Mouse (Mus musculus) mammary gland, adult 2 months (tissue): Measurements from ENCODE around the gene Eif4b. TPM values are rescaled to one million over a fixed set of nuclear protein-coding genes. Genes with fewer than 3 reads are reported as not detected.

Source experiments
- polyA plus RNA-seq: library from polyadenylated mRNA; depleted of rRNA; stranded (reverse); fragments of >200 nt; gene quantifications from 2 replicates; pipeline ENCODE4 v1.2.3, GENCODE M21; 2012; ENCODE audit warnings: low replicate concordance; rRNA removed

Eif4b gene
- polyA plus RNA-seq = 45.8 and 64.3 TPM in 2 replicates

DNA sequence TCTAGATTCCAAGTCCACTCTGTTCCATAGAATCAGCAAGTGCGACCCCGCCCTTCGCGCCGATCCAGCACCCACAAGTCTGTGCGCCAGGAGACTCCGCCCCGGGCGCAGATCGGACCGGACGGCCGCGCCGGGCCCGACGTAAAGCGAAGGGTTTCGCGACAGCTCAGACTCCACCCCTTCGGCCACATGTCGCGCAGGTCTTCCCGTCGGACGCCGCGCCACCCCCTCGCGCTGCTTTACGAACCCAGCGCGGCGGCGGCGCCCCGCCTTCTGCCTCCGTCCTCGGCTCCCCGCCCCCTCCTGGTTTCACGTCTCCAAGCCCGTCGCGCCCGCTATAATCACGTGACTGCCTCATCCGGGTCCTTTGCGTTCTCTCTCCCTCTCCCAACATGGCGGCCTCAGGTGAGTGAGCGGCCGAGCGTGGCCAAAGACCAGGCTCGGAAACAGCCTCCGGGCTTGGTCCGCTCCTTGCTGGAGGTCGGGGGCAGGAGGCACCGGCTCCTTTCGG, at the start of gene Eif4b:
Gene Eif4b (plus strand): TSS at position 215 of the 511 bp plus-strand sequence.

DNA sequence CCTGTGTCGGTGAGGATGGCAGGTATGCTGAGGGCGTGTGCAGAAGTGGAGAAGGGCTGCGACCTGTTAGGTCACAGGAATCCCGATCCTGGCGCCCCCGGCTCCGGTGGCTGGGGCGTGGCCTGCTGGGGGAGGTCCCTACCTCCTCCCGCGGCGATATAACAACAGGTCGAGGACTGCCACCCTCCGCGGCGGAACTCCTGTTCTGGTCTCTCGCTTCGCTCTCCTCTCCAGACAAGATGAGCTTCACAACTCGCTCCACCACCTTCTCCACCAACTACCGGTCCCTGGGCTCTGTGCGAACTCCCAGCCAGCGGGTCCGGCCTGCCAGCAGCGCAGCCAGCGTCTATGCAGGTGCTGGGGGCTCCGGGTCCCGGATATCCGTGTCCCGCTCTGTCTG, 45.5 kb upstream of the Eif4b start, which contains the start of gene Krt18:
Gene Krt18 (plus strand): TSS at position 141 of the 400 bp plus-strand sequence.

DNA sequence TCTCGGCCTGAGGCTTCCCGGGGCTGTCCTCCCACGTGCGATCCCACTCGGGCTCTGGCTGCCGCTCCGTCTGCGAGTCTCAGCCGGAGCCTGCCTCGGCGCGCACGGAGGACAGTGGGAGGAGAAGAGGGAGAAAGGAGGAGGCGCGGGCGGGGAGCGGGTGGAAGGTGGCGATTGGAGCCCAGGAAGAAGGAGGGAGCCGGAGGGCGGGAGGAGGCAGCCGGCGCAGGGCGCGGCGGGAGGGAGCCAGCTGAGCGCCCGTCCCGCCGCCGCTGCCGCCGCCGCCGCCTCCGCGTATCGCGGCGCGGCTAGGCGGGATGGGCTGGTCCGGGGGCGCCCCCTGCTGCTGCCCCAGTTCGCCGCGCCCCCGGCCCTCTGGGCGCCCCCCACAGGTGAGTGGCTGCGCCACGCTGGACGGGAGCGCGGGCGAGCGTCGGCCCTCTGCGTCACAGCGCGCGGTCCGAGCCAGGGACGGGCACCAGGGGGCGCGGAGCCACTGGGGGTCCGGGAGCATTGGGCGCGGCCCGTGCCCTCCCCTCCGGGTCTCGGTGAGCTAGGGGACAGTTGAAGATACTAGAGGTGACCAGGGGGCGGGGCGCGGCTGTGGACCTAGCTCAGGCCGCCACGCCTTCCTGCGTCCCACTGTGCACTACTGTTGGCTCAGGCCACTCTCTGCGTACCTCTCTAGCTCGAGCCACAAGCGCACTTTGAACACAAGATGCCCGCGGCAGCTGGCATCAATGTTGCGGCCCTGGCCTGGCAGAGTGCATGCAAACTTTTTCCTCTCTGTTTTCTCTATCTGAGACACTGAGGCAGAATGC, 26.8 kb downstream of the Eif4b start, which contains the start of gene Tns2:
Gene Tns2 (plus strand): TSS at position 253 of the 821 bp plus-strand sequence.

DNA sequence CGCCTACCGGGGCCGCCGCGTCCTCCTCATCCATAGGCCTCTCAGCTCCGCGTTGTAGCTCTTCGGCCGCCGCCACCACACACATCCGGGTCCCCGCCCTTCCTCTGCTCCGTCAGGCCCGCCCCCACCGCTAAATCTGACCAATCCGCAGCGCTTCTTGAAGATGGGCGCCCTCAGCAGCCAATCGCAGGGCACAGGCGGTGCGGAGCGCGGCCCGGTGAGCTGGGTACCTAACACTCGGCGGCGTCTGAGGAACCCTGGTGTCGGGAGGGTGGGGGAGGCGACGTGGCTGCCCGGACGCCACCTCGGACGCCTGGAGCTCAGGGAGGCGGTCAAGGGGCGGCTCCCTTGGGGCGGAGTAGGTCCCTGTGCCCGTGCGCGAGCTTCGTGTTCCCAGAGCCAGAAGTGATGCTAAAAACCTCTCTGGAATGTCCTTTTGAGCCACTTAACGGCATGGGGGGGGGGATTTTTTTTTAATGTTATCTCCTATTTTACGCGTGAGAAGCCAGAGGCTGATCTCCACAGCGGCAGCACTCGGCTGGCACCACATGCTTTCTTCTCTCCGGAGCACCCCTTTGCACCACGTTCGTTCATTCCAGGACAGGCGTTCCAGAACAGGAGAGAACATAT, 62.7 kb downstream of the Eif4b start, which contains the start of gene Spryd3:
Gene Spryd3 (minus strand): TSS at position 106 of the 630 bp plus-strand sequence.

DNA sequence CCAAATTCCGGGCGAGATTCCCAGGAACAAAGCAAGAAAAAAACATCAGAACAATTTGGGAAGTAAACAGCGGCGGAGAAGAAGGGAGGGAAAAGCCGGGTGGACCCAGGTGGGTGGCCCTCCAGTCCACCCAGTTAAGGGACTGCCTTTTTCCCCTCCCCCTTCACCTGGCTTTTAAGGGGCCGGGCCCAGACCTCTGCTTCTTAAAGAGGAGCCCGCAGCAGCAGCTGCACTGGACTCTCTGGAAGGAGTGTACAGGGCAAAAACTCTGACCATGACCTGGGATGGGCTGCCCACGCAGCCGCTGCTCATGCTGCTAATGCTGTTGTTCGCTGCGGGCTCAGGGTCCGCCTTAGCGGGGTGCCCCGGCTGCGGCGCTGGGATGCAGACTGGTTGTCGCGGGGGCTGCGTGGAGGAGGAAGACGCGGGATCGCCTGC, 70.7 kb downstream of the Eif4b start, which contains the start of gene Igfbp6:
Gene Igfbp6 (plus strand): TSS at position 89 of the 438 bp plus-strand sequence.

Other genes with a start within 250 kb of the Eif4b start
- 0.33 and 7.3 TPM in 2 replicates for gene Krt1, start 223.0 kb upstream of the Eif4b start, polyA plus RNA-seq
- gene Krt77, start 204.1 kb upstream of the Eif4b start, polyA plus RNA-seq = 1.3 and 31.1 TPM in 2 replicates
- not detected in 2 replicates for gene Krt76, start 180.9 kb upstream of the Eif4b start, polyA plus RNA-seq
- 0.57 and 1.0 TPM in 2 replicates for gene Krt4, start 149.0 kb upstream of the Eif4b start, polyA plus RNA-seq
- 0.96 and 18.1 TPM in 2 replicates for gene Krt79, start 133.4 kb upstream of the Eif4b start, polyA plus RNA-seq
- gene Krt78, start 119.5 kb upstream of the Eif4b start, polyA plus RNA-seq = 0.36 and 0.70 TPM in 2 replicates
- 190 and 281 TPM in 2 replicates for gene Krt8, start 69.3 kb upstream of the Eif4b start, polyA plus RNA-seq
- 200 and 262 TPM in 2 replicates for gene Krt18, start 45.6 kb upstream of the Eif4b start, polyA plus RNA-seq
- gene Tns2, start 26.6 kb downstream of the Eif4b start, polyA plus RNA-seq = 109 and 137 TPM in 2 replicates
- 34.5 and 35.3 TPM in 2 replicates for gene Spryd3, start 62.5 kb downstream of the Eif4b start, polyA plus RNA-seq
- 247 and 395 TPM in 2 replicates for gene Igfbp6, start 70.6 kb downstream of the Eif4b start, polyA plus RNA-seq
- gene Soat2, start 76.8 kb downstream of the Eif4b start, polyA plus RNA-seq = 0.95 and 1.1 TPM in 2 replicates
- 24.1 and 33.0 TPM in 2 replicates for gene Zfp740, start 129.5 kb downstream of the Eif4b start, polyA plus RNA-seq
- gene Csad, start 131.0 kb downstream of the Eif4b start, polyA plus RNA-seq = 310 and 374 TPM in 2 replicates
- 54.5 and 78.5 TPM in 2 replicates for gene Itgb7, start 158.2 kb downstream of the Eif4b start, polyA plus RNA-seq
- gene Rarg, start 183.7 kb downstream of the Eif4b start, polyA plus RNA-seq = 62.7 and 82.3 TPM in 2 replicates
- 0.20 and 0.32 TPM in 2 replicates for gene Gm9918, start 196.8 kb downstream of the Eif4b start, polyA plus RNA-seq
- gene Mfsd5, start 205.7 kb downstream of the Eif4b start, polyA plus RNA-seq = 117 and 134 TPM in 2 replicates
- gene Espl1, start 222.5 kb downstream of the Eif4b start, polyA plus RNA-seq = 2.8 and 2.9 TPM in 2 replicates